Mouse (Mus musculus) E14TG2a.4 (cell line): ENCODE results near the gene Khnyn.

Experiments
- H3K27me3 ChIP-seq: 2 replicates; pipeline ENCODE4 v1.6.1; 2014; ENCODE audit warnings: low read length, control low read depth; ENCODE audit not compliant: insufficient read depth
- H3K36me3 ChIP-seq: 2 replicates; pipeline ENCODE4 v1.6.1; 2014; ENCODE audit warnings: low read length, control low read depth; ENCODE audit not compliant: insufficient read depth
- H3K4me1 ChIP-seq: replicated peaks from 2 replicates; pipeline ENCODE4 v1.6.1; 2014; ENCODE audit warnings: low read depth, low read length, control low read depth
- H3K4me3 ChIP-seq: replicated peaks from 2 replicates; pipeline ENCODE4 v1.5.1; 2014; ENCODE audit warnings: mild to moderate bottlenecking, low read length
- H3K9me3 ChIP-seq: 2 replicates; pipeline ENCODE4 v1.6.1; 2014; ENCODE audit warnings: low read length, control low read depth
- CTCF ChIP-seq: conservative IDR thresholded peaks from 2 replicates; pipeline ENCODE4 v1.5.1; 2014; ENCODE audit warnings: low read length
- NANOG ChIP-seq: IDR thresholded peaks from 2 replicates; pipeline ENCODE4 v1.6.1; 2014; ENCODE audit warnings: borderline replicate concordance, low read length, mixed read lengths
- POU5F1 ChIP-seq: IDR thresholded peaks from 2 replicates; pipeline ENCODE4 v1.6.1; 2014; ENCODE audit warnings: low read length, borderline replicate concordance

The Khnyn gene

GRCm38 (mm10) chr14:55868230-55869026 is 16.3 kb upstream of the Khnyn start:
- TF ChIP-seq POU5F1 (no peak), NANOG (no peak), CTCF (no peak)

GRCm38 (mm10) chr14:55869538-55869937 is 15.2 kb upstream of the Khnyn start:
- Histone ChIP-seq H3K27me3 (no peaks in the 10 kb centered on the region), H3K36me3 (peaks cover 50% of the 10 kb centered on the region), H3K4me3 (no peak overlapping the region), H3K4me1 (peaks cover 74% of the 10 kb centered on the region), H3K9me3 (0 out of 2 replicates have a peak, but pooled peaks cover 3% of the 10 kb centered on the region)
- no peak for TF ChIP-seq POU5F1
- no peak for TF ChIP-seq NANOG
- no peak for TF ChIP-seq CTCF

More at GRCm38 (mm10) chr14:55868230-55869026, 16.3 kb upstream of the Khnyn start:
- Histone ChIP-seq H3K36me3 (peaks cover 57% of the 10 kb centered on the region), H3K9me3 (0 out of 2 replicates have a peak, but pooled peaks cover 3% of the 10 kb centered on the region), H3K4me1 (peaks cover 72% of the 10 kb centered on the region), H3K4me3 (peak overlapping the region; percentile 39), H3K27me3 (no peaks in the 10 kb centered on the region)

GRCm38 (mm10) chr14:55872039-55872438 is 12.7 kb upstream of the Khnyn start:
- H3K9me3 ChIP-seq = 0 out of 2 replicates have a peak, but pooled peaks cover 3% of the 10 kb centered on the region
- H3K36me3 ChIP-seq = peaks cover 27% of the 10 kb centered on the region
- no peak for TF ChIP-seq CTCF
- TF ChIP-seq NANOG = no peak
- TF ChIP-seq POU5F1 = no peak
- peak overlapping the region; percentile 43 for H3K4me3 ChIP-seq
- H3K4me1 ChIP-seq = peaks cover 76% of the 10 kb centered on the region
- H3K27me3 ChIP-seq = peaks cover 9% of the 10 kb centered on the region; the same call in 1 of the 2 replicates

DNA sequence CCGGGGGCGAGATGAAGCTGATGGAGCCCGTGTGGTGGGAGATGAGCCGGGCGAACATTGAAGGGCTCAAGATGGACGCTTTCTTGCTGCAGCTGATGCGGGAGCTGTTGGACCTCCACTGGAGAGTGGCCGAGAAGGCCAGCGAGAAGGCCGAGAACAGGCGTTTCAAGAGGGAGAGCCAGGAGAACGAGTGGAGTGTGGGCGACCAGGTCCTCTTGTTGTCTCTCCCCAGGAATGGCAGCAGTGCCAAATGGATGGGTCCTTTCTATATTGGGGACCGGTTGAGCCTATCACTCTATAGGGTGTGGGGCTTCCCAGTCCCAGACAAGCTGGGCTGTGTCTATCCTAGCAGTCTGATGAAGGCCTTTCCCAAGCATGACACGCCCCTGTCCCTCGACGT is 12.2 kb upstream of the Khnyn start:
- H3K4me3 ChIP-seq = peak overlapping the region; percentile 43
- TF ChIP-seq CTCF (no peak), NANOG (no peak), POU5F1 (no peak)
- peaks cover 12% of the 10 kb centered on the region; the same call in 1 of the 2 replicates for H3K27me3 ChIP-seq

GRCm38 (mm10) chr14:55873242-55873713 is 11.5 kb upstream of the Khnyn start:
- Histone ChIP-seq H3K4me1 (peaks cover 72% of the 10 kb centered on the region), H3K4me3 (no peak overlapping the region), H3K36me3 (peaks cover 27% of the 10 kb centered on the region), H3K9me3 (0 out of 2 replicates have a peak, but pooled peaks cover 3% of the 10 kb centered on the region), H3K27me3 (peaks cover 16% of the 10 kb centered on the region)
- TF ChIP-seq CTCF = no peak
- no peak for TF ChIP-seq POU5F1
- no peak for TF ChIP-seq NANOG

More for the DNA sequence above, 12.2 kb upstream of the Khnyn start:
- peaks cover 74% of the 10 kb centered on the region for H3K4me1 ChIP-seq
- H3K9me3 ChIP-seq = 0 out of 2 replicates have a peak, but pooled peaks cover 3% of the 10 kb centered on the region
- peaks cover 27% of the 10 kb centered on the region for H3K36me3 ChIP-seq

DNA sequence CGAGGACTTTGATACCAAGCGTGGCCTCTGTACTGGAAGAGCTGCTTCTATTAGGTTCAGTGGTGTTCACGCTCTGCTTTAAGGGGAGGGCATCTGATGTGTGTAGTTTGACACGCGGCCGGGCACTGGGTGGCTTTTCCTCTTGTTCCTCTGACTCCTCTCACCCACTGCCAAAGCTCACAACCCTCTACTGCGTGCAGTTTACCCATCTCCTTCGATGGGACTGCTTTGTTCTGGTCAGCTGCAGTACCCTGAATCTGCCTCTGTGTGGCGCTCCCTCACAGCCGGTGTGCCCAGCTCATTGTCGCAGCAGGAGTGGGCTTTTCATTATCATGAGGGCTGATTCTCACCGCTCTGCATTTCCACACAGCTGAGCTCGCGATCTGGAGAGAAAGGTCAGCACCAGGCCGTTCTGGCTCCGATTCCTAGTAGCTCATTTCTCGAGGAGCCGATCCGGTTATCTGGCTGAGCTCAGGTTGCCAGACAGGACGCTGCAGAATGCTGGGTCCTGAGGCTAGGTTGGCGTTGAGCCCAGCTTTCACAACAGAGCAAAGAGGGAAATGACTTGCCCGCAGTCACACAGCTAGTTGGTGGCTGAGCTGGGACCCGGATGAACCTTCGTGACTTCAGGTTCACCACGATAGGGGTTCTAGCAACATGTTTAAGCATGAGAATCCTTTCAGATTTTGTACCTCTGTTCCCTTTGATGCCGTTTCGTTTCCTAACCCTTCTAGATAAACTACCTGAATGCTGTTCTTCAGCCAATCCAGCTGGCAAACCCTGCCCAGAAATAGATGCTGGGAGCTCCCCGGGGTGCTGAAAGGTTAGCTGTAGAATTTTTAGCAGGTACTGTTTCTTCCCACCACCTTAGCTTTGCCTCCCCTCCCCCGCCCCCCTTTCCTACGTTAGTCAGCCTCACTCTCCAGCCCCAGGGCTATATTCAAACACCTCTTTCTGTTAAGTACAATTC is 10.7 kb upstream of the Khnyn start:
- peak; percentile 96 for TF ChIP-seq CTCF
- TF ChIP-seq POU5F1 = no peak
- H3K36me3 ChIP-seq = peaks cover 27% of the 10 kb centered on the region
- peaks cover 16% of the 10 kb centered on the region for H3K27me3 ChIP-seq
- H3K4me1 ChIP-seq = peaks cover 69% of the 10 kb centered on the region
- H3K4me3 ChIP-seq = peak overlapping the region; percentile 67
- H3K9me3 ChIP-seq = 0 out of 2 replicates have a peak, but pooled peaks cover 3% of the 10 kb centered on the region

DNA sequence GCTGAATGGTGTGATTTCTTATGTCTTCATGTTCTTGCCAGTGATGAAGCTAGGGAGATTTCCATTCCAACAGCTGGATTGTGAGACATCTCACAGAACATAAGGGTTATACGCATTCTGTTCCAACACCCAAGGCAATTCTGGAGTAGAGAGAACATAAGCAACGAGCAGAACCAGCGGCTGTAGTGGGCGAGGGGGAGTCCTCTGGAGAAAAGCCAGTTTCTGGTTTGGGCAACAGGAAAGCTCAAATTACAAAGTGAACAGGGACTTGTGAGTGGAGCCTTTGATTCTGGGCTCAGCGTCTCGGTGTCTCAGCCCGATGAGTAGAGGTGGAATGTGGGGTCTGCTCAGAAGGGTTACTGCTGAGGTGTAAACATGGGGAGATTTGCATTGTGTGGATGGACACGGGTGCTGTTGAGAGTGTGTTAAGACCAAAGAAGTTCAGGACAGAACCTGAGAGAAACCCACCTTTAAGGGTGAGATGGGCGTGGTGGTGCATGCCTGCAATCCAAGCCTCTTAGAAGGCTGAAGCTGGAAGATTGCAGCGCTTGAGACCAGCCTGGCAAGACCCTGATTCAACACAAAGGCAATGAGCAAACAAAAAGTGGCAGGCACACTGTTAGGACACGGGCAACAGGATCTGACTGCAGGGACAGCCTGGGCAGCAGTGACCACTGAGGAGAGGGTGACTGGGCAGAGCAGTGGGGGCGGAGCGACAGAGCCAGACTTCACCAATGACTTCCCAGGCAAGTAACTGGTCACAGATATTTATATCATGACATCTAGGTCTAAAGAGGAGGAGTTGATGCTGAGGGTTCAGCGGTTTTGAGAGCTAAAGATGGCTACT is 7.1 kb upstream of the Khnyn start:
- TF ChIP-seq POU5F1 (no peak), NANOG (no peak), CTCF (no peak)
- Histone ChIP-seq H3K27me3 (peaks cover 21% of the 10 kb centered on the region), H3K4me3 (no peak overlapping the region), H3K4me1 (peaks cover 61% of the 10 kb centered on the region), H3K9me3 (no peaks in the 10 kb centered on the region), H3K36me3 (no peaks in the 10 kb centered on the region)
